Mouse (Mus musculus): Measurements from ENCODE around the gene Ano6.

Gene Ano6

DNA sequence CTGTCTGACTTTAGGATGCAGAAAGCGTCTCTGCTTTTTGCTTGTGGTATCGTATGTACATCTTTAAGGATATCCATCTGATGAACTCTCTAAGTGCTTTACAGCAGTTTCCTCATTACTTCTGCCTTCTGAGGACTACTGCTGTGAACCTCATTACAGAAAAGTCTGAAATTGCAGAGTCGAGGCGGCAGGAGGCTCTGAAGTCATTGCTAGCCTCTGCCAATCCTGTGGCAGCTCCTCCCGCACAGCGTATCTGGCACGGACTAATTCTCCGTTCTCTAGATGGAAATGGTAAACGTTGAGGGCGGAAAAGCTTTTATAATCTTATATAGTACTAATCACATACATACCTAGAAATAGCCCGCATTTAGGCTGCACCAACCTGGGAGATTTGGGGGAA is 144.5 kb downstream of the Ano6 start:
- peak; percentile 64 to 67 for DNase-seq

DNA sequence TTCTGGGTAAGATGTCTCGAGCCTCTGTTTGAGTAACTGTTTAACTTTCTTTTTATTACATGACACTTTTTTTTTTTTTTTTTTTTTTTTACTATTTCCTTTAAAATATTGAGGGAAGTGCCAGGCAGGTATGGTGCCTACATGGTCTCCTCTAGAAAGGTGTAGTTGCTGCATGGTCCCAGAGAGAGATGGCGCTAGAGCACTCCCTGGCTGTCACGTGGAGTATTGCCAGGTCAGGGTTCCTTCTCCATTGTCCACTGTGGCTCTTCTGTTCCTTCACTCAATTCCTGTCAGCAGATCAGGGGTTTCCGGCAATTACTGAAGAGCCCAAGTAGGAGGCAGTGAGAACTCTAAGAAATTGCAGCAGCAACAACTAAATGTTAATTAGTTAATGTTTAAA is 152.8 kb downstream of the Ano6 start:
- DNase-seq: peak; percentile 62 to 68

DNA sequence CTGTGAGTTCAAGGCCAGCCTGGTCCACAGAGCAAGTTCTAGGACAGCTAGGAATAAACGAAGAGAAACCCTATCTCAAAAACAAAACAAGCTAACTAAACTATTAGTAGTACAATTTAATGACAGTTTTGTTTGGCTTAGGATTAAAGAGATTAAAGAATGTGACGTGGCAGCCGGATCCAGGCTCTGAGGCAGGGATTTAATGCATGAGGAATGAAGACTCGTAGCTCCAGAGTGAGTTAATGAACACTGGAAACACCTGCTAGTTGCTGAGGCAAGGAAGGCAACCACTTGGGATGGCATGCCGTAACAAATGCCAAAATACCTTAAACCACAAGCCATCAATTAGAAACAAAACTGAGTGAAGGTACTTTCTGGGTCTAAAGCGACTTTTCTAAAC is 153.7 kb downstream of the Ano6 start:
- no peak for DNase-seq

DNA sequence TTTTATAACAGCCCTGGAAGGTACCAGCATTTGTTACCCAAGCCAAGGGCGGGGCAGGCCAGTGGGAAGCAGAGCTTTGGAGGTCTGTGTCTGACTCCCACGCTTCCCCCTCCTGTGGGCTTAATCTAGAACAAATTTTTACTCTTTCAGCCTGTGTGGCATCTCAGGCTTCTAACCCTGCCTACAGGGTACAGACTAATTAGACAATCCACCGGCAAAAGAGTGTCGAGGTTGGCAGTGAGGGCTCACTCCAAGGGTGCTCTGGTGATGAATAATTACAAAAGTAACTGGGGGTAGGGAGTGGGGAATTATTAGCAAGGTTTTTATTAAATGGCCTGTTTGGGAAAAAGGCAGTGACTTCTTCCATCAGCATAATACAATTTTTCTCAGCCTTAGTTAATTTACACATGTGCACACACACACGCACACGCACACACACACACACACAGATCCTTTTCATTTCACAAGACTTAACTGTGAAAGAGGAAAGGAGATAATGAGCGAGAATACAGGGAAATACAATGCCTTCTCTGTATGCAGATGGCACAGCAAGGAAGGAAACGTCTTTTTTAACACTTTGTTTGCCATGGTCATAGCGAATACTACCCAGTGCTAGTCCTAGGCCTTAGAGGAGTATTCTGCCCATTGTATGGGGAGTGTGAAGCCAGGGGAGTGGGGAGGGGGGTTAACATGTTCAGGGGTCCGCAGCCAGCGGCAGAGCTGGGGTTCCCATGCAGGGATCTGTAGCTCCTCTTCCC is 155.5 kb downstream of the Ano6 start:
- DNase-seq: no peak

DNA sequence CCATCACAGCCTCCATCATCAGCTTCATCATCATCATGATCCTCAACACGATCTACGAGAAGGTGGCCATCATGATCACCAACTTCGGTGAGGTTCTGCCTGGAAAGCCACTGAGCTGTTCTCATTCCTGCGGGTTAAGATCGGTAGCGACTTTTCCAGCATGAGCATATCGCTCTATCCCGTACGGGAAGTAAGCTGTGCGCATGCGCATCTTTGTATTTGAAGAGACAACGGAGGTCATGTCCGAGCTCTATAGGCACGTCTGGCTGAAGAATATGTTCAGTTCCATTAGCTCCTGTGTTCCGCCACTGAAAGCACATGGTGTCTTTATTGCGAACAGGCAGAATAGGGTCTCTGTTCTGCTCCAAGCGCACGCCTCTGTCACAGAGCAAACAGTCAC is 157.8 kb downstream of the Ano6 start:
- no peak for DNase-seq

DNA sequence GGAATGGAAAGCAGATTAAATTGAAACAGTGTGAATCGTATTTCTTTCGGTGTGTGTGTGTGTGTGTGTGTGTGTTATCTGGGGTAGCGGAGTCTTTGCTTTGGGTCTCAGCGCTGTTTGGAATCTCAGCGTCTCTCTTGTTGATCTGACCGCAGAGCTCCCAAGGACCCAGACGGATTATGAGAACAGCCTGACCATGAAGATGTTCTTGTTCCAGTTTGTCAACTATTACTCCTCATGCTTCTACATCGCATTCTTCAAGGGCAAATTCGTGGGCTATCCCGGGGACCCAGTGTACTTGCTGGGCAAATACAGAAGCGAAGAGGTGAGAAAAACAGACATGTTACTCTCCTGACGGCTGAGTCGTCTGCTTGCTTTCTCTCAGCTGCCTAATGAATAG is 158.7 kb downstream of the Ano6 start:
- no peak for DNase-seq

DNA sequence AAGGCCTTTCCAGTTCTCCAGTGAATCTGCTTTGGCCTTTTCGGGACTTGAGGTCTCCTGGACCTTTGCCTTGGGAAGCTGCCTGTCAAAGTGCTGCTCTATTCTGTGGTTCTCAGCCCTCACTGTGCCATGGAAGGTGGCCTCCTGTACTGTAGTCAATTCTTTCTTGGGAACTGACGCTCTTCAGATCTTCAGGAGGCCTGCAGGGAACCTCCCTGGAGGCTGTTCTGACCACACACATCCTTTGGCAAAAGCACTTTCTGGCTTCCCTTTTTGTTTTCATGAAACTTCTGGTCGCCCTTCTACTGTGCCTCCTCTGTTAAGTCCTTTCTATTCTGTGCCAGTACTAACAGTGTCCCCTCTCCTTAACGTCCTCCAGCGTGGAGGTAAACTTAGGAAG is 160.9 kb downstream of the Ano6 start:
- no peak for DNase-seq

DNA sequence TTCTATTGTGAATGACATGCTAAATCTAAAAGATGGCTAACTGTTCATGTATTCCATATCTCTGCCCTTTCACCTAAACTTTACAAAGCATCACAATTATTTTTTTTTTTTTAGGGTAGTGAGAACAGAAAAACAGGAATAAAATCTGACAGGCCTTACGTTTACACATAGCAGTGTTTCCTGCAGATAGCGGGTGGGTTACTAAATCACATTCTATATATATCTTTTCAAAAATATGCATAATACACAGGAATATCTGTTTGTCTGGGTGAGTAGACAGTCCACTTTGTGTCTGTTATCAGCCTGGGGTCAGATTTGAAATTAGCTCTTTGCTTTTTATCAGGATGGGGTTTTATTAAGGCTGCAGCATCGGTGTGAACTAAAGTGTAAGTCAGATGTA is 166.0 kb downstream of the Ano6 start:
- DNase-seq: no peak

DNA sequence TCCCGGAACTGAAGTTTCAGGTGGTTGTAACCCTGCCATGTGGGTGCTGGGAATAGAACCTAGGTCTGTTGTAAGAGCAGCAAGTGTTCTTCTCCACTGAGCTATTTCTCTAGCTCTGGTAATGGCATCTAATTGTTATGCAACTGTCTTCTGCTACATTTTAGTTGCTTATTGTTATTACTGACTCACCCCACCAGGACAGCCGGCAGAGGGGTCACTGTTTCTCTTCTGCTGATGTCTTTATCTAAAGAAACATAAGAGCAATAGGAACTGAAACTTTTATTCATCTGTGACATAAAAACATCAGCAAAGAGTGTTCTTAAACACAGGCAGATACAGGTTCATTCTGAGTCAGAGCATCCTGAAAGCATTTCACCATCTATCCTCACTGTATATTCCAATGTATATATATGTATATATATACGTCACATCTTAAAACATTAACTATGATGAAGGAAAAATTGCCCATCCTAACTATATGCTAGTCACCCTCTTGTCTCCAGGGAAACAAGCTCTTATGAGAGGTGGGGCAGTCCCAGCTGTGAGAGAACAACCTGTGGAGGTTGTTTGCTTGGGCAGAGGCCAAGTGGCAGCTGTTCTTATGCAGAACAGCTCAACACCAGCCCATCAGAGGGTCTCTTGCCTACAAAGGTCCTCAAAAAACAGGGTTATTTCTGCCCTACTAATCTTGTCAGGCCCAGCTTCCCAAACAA is 171.9 kb downstream of the Ano6 start:
- DNase-seq: peak; percentile 45

DNA sequence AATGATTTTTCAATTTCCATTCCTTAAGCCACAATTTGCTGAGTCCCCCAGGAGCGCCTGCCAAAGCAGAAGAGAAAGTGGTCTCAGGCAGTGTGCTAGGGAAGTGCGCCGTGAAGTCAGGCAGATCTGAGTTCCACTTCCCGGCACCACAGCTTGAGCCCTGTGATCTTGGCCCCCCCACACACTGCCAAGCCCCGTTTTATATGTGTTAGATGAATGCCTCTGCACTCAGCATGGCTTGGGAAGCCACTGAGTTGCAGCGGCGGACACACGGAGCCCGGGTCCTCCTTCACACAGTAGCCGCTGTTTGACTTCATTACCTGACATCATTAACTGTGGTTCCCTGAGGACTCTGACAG is 172.5 kb downstream of the Ano6 start:
- peak; percentile 43 to 45 for DNase-seq

DNA sequence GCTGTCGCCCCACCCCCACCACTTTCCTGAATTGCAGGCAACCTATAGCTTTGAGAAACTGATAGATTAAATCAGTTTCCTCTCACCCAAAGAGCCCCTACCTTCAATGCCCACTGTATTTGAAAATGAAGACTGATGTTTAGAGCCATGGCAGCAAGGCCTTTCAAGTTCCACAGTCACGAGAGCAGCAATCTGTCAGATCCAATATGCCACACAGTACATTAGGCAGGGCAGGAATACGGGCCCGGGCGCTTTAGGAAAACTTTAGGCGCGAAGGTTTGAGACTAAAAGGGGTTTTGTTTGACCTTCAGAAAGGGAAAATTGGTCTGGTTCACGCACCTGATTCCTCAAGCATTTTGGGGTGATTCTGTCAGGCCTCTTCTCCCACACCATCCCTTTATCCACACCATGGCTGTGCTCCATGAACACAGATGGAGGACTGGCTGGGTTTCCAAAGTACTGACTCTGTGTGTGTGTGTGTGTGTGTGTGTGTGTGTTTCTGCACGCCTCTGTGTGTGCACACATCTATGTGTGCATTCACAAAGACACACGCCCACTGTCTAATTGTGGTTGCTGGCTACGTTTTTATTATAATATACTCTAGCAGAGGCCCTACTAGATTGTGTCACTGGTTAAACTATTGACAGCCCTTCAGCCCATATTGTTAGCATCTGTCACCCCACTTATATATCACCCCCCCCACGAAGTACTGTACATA is 173.0 kb downstream of the Ano6 start:
- peak; percentile 85 to 88 for DNase-seq

DNA sequence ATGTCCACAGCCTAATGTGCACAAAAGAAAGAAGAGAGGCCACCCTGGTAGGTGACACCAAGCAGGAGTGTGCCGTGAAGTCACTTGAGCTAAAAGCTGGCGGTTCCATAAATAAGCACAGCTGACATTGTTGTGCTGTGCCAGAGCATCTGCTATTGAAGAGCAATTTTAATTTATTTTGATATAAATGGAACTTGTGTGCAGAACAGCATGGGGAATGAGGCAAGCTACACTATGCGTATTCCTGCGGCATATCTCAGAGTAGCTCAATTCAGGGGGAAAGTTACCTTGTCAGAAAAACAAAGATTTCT is 173.6 kb downstream of the Ano6 start:
- peak; percentile 32 to 38 for DNase-seq

DNA sequence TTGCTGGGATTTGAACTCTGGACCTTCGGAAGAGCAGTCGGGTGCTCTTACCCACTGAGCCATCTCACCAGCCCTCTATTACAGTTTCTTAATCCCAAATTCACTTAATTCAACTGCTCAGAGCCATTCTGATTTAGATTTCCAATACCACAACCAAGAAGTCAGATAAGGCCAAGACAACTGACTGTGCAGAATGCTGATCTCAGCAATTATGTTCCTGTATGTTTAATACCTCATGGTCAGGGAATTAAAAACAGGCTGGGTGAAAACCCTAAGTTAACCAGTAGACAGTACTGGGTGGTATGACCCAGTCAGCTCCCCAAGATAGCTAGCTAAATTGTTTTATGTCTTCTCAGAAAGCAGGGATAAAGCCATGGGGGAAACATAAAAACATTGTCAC is 176.3 kb downstream of the Ano6 start:
- DNase-seq: no peak

DNA sequence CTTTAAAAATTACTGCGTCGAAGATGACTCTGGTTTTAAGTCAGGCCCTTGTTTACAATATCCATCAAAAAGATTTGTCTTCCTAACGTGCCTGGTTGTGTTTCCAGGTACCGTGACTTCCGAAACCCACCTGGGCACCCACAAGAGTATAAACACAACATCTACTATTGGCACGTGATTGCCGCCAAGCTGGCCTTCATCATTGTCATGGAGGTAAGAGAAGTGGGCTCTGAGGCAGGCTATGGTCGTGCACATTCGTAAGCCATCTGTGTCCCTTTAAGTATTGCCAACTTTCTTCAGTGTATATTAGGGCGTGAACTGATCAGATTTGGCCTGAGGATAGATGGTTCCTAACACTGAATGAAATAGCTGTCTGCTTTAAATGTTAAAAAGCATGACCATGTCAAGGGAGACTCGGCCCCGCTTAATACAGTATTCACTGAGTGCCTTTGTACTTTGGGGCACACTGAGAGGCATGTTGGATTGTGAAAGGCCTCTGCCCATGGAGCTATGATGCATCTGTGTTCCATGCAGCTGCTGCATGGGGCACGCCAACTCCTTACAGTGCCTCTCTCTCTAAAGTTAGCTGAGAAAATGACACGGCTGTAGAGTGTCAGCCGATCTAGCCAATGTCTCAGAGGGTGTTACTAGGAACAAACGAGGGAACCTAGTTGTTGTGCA is 177.0 kb downstream of the Ano6 start:
- peak in 1 of 2 experiments; percentile 13 for DNase-seq

DNA sequence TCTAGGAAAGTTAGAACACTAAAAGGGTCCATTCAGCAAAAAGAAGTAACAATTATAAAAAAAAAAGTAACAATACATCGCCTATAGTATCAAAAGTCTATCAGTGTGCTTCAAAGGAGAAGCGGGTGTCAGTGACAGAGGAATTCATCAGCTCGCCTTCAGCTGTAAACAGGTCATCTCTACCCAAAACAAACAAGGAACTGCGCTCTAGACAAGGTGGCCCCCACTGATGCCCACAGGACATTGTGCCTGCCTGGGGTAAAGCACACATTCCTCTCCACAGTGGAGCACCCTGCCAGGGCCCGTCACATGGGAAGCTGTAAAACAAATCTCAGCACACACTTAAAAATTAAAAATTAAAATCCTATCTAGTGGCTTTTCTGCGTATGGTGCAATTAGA is 179.0 kb downstream of the Ano6 start:
- no peak for DNase-seq

DNA sequence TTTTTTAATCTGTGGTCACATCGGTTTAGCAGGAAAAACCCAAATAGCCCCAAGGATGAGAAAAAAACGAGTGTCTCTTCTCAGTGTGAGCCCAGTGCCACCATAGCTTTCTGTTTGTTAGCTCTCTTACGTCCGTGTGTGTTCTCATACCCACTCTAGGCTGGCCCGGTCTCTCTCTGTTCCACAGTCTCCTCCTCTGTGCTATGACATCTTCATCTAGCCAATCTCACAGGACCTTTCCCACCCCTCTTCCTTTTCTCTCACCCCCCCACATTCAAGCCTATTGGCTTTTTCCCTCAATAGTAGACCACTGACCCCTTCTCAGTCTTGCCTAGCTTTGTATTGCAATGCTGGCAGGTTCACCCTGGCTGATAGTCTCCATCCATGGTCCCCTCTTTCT is 179.5 kb downstream of the Ano6 start:
- DNase-seq: no peak

DNA sequence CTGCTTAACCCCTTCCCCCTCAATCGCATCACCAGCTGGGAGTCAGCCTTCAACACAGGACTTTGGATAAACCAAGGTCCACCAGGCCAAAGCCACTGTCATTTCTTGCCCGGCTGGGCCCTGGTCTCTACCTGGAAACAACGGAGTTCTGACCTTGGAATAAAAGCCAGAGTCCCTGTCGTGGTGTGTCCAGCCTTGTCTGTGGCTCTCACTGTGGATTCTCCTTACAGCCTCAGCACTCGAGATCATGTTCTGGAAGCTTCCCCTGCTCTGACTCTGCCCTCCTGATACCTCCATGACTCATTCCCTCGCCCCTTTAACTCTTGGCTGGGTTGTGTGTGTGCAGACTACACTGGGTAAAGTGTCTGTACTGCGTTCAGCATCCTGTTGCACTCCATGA is 180.0 kb downstream of the Ano6 start:
- DNase-seq: no peak

DNA sequence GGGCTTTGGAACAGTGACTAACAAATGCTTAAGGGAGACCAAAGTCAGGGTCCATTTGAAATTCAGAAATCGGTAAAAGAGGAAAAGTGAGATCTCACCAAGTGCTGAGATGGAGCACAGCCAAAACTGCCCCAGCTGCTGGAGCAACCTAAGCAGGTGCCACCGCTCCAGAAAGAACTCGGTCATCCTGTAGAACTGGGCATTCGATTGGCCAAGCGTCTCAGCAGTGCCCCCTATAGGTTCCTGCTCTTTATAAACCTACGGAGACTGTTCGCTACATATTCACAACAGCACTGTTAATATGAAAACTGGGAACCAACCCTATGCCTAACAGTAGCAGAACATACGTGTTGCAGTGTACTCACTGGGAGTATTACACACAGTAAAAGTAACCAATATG is 180.7 kb downstream of the Ano6 start:
- DNase-seq: no peak

DNA sequence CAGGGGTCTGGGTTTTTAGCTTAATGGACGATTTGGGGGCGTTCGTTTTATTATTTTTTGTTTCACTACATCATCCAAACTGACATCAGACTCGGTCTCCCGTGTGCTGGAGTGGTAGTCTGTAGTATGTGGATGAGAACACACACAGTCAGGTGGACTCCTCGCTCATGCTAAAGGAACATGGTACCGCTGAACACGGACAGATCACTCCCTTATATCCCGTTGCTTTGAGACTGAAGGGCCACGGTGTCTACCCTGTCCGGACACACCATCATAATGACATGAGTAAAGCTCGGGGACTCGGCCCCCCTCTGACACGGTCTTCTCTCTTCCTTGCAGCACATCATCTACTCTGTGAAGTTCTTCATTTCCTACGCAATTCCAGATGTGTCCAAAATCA is 181.5 kb downstream of the Ano6 start:
- no peak for DNase-seq

DNA sequence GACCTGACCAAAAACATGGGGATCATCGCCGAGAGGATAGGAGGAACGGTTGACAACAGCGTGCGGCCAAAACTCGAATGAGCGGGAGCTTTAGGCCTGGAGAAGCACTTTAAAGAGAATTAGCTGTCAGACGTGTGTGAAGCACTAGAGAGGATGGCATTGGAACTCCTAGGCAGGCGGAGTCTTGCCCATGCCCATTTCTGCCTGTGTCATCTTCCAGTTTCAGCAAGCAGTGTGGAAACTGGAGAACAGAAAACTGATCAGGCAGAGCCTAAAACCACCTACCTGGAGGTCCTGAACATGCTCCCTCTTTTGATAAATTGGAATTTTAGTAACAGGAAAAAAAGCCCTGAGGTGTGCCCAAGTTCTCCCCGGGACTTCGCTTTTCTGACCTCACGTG is 182.0 kb downstream of the Ano6 start:
- no peak for DNase-seq

DNA sequence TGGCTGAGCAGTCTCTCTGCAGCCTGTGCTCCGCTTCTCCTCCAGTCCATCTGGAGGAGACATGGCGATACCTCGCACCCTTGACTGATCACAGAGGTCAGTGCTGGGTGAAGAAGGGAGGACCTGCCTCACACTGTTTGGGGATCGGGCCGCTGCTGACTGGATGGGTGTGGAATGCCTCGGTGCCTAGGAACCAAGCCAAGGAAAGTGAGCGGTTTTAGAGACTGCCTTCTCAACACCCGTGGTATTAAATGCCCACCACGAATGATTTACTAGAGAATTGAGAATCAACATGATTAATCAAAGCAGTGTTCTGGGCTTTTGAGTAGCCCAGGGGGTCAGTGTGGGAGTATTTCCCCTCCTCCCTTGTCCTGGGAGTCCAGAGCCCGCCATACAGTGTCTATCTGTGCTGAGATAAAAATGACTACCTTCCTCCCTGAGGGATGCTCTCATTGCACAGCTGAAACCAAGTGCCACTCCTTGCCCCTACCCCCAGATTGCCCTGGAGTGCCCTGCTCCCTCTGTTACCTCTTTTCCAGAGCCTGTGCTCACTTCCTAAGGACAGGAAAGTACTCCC is 183.5 kb downstream of the Ano6 start:
- DNase-seq: no peak

DNA sequence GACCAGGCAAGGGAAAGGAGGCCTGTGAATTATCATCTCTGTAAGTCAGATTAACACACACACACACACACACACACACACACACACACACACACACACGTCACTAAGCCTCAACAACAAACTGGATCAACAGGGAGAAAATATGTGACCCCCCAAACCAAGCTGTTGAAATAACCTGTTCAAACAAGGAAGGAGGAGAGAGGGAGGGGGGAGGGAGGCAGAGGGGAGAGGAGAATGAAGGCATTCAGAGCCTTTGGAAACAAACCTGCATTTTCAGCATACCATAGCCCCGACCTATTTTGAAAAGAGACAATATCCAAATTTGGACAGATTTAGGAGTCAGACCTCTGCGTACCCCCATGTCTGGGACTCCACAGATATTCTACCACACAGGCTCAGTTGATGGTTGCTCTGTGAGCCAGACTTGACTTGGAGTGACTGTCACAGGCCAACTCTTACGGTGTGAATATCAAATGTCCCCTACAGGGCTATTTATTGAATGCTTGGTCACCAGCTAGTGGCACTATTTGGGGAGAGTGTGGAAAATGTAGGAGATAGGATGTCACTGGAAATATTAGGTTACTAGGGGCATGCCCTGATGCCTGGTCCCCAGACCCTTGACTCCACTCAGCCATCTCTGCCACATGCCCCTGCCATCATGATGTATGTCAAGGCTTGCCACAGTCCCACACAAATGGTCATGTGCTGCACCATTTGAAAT is 185.7 kb downstream of the Ano6 start:
- no peak for DNase-seq
